Mouse (Mus musculus): ENCODE data around the gene Ucma. TPM values are rescaled to one million over a fixed set of nuclear protein-coding genes. Genes with fewer than 3 reads are reported as not detected.

Ucma gene
- polyA plus RNA-seq (2014; fragmentation: Illumina TruSeq; extraction: RNeasy Lipid Tissue Mini Kit (QIAGEN cat#74804); ENCODE audit: low read depth, low replicate concordance): not detected

DNA sequence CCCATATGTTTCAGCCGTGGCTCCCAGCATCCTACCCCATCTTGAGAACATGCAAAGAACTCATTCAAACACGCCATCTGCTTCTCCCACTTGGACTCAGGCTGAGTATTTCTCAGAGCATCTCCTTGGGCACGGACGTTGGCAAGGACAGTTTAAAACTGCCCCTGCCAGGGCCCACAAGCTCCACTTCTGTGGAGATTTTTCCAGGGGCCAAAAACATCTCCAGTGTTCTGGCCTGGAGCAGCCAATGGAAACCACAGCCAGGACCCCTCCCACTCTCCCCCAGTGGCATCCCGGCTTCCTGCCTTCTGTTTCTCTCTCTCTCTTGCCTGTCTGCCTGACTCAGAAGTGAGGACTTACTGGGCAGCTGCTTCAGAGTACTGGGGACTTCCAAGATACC is at the start of gene Ucma:
TSS of gene Ucma (plus strand) at position 316 of the 400 bp plus-strand sequence.

DNA sequence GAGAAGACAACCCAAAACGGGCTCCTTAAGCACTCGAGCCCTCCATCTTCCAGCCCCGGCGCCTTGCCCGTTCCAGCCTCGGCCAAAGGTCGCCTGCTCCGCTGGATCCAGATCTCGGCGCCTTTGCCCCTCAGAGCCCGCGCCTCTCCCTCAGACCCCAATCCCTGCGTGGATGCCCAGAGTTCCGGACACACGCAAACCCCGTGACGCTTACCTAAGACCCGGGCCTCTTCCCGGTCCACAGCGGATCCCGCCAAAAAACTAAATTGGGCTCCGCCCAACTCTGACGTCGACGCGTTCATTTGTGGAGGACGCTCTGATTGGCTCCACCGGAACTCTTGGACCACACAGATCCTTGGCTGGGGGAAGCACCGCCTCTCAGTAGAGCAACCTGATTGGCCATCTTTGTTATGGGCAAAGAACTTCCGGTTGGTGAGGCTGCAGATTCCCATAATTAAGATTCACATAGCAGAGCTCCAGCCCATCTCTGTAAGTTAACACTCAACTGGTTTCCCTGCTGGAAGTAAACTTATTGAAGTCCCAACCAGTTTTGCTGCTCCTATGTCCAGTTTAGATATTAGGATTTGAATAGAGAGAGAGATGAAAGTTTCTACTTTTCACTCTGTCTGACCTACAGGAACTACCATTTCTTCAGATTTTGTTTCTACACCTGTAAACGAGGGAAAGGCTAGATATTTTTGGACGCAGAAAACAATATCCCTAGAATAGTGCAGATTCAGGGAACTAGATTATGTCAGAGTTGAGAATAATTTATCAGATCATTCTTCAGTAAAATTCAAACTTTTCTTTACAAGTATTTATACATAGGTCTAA is 36.8 kb downstream of the Ucma start, which contains the start of gene Mcm10:
TSS of gene Mcm10 (minus strand) at position 301 of the 834 bp plus-strand sequence.

Other genes starting within 250 kb of the Ucma start
- 23.7 TPM for gene Sephs1, start 94.6 kb upstream of the Ucma start, polyA plus RNA-seq (2014; fragmentation: Illumina TruSeq; extraction: RNeasy Lipid Tissue Mini Kit (QIAGEN cat#74804); ENCODE audit: low read depth, low replicate concordance)
- 120 TPM for gene Phyh, start 57.1 kb upstream of the Ucma start, polyA plus RNA-seq (2014; fragmentation: Illumina TruSeq; extraction: RNeasy Lipid Tissue Mini Kit (QIAGEN cat#74804); ENCODE audit: low read depth, low replicate concordance)
- 0.88 TPM for gene Mcm10, start 36.7 kb downstream of the Ucma start, polyA plus RNA-seq (2014; fragmentation: Illumina TruSeq; extraction: RNeasy Lipid Tissue Mini Kit (QIAGEN cat#74804); ENCODE audit: low read depth, low replicate concordance)
- gene Optn, start 87.9 kb downstream of the Ucma start, polyA plus RNA-seq (2014; fragmentation: Illumina TruSeq; extraction: RNeasy Lipid Tissue Mini Kit (QIAGEN cat#74804); ENCODE audit: low read depth, low replicate concordance): 25.6 TPM
- gene Ccdc3, start 161.7 kb downstream of the Ucma start, polyA plus RNA-seq (2014; fragmentation: Illumina TruSeq; extraction: RNeasy Lipid Tissue Mini Kit (QIAGEN cat#74804); ENCODE audit: low read depth, low replicate concordance): 13.2 TPM